Mouse (Mus musculus) liver, adult (tissue): Measurements from ENCODE around the gene Sypl2.

Experiments
- GATA4 ChIP-seq: IDR thresholded peaks from 2 replicates; pipeline ENCODE4 v1.6.1; 2014; ENCODE audit warnings: mild to moderate bottlenecking, low read length; ENCODE audit not compliant: insufficient replicate concordance

The Sypl2 gene

DNA sequence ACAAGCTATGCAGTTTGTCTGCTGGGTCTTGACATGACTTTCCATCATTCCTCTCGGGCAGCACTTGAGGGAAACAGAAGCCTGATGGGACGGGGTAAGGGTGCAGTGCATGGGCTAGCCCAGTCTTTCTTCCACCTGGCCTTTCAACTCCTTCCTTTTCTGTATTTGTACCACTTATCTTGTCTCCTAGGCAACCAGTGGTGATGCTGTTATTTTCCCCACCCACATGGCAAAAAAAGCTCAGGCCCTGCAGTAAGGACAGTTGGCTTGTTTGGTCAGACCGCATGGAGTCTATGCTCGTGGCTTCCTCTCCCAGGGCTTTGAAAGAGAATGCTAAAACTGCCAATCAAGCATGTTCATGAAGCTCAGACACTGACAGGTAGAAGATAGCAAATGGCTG lies 32.8 kb downstream of the Sypl2 start:
- no peak for TF ChIP-seq GATA4

GRCm38 (mm10) chr3:108189897-108190296 lies 36.6 kb downstream of the Sypl2 start:
- TF ChIP-seq GATA4, result no peak

DNA sequence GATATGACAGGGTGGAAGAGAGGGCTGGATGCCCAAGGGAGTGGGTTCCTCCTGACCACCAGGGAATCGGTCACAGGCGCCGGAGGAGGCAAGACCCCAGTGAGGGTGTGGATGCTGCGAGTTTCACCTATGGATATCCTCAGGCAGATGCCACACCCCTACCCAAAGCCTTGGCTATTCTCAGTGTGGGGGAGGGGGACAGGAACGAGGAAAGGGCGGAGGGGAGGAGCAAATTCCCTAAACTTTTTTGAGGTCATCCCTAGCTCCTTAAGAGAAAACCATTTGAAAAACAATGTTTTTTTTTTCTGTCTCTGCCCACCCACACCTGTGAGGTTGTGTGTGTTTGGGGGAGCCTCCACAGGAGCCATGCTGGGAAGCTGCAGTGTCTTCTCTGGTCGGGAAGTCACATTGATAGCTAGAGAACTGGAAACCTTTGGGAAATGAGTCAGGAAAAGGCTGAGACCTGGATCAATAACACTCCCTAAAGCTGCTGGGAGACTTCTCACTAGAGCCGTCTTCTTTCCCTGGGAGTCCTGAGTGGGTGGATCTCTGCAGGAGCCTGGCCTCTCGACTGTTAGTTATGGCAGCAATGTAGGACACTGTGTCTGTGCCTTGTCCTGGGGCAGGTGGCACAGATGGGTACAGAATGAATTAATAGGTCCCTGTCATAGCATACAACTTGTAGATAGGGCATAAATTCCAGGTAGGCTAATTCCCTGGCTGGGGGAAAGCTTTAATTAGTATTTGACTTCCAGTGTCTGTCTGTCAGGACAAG lies 37.5 kb downstream of the Sypl2 start:
- TF ChIP-seq GATA4, result no peak

DNA sequence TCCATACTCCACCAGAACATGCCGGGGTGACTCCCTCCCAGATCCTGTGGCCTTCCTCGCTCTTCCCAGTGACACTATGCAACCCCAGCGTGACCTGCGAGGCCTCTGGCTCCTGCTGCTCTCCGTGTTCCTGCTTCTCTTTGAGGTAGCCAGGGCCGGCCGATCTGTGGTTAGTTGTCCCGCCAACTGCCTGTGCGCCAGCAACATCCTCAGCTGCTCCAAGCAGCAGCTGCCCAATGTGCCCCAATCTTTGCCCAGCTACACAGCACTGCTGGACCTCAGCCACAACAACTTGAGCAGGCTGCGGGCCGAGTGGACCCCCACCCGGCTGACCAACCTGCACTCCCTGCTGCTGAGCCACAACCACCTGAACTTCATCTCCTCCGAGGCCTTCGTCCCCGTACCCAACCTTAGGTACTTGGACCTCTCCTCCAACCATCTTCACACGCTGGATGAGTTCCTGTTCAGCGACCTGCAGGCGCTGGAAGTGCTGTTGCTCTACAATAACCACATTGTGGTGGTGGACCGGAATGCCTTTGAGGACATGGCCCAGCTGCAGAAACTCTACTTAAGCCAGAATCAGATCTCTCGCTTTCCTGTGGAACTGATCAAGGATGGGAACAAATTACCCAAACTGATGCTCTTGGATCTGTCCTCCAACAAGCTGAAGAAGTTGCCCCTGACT lies 39.2 kb downstream of the Sypl2 start:
- no peak for TF ChIP-seq GATA4

- no peak for TF ChIP-seq GATA4
These were observed 40.1 kb downstream of the Sypl2 start, which contains the start of gene Amigo1 for GRCm38 (mm10) chr3:108186098-108187047. Amigo1 (plus strand) TSS chr3:108186335.

GRCm38 (mm10) chr3:108185460-108186097 lies 40.9 kb downstream of the Sypl2 start:
- no peak for TF ChIP-seq GATA4

DNA sequence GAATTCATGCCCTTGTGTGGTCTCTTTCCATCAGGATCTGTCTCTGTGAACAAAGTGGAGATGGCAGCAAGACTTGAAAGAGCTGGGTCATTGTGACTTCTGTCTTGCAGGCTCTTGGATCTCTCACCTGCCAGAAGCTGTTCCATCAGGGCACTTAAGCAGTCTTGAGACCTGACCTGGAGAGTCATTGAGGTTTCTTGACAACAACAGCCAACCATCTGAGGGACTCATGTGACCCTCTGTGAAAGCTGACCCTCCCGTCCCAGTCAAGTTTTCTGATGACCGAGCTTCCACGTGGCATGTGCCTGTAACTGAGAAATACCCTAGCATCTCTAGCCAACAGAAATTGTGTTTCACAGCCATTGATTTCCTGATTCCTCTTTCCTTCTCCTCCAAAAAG lies 41.7 kb downstream of the Sypl2 start:
- no peak for TF ChIP-seq GATA4

- TF ChIP-seq GATA4, result no peak
These were observed 45.9 kb downstream of the Sypl2 start for GRCm38 (mm10) chr3:108180514-108180913.

- TF ChIP-seq GATA4, result no peak
These were observed 47.4 kb downstream of the Sypl2 start for GRCm38 (mm10) chr3:108178756-108179715.

DNA sequence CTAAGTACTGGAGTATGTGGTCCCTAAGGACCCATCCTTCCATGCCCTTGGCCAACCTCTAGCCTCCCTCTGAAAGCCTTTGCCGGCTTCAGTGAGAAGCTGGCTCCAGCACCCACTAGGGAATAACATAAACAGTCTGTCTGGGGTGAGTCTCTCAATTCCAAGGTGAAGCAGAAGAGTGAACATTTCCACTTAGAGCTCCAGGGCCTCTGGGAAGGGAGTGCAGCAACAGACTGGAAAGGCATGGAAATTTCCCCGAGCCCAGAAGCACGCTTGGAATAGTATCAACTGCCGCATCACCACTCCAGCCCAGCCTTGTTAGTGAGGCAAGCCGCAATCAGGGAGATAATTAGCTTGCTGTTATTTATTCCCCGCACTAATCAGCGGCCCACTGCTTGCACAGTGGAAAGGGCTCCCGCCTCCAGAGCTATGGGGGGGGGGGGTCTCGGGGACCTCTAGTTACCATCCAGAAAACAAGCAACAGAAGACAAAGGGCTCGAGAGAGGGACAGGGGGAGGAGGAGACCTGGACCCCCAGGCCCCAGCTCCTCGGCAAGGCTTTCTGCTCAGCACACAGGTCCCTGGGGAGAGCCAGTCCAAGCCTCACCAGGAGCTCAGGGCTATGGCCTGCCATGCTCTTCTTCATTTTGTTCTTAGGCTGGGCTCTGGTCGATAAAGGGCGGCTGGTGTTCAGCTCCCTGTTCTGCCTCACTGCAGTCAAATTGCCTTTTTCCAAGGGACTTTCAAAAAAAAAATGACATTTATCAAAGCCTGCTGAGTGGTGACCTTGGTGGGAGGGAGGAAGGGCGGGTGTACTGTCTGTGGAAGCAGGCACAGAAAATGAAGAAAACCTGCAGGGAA lies 51.5 kb downstream of the Sypl2 start:
- no peak for TF ChIP-seq GATA4

DNA sequence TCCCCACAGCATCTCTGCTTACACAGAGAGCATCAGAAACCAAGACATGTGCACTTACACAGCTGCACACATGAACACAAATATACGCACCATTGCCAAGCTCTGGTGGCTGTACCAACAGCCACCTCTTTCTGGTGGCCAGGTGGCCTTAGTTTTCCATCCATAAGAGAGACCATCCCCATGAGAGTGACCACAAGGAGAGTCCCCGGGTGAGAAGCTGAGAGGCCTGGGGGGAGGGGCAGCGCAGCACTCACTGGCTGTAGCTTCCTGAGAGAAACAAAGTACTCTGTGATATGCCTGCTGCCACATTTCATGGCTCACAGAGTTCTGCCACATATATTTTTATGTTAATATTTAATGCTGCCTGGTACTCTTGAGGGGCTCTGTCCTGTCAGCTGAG lies 57.2 kb downstream of the Sypl2 start:
- TF ChIP-seq GATA4, result no peak

- no peak for TF ChIP-seq GATA4
These were observed 58.9 kb downstream of the Sypl2 start for GRCm38 (mm10) chr3:108167499-108167898.
